Mouse (Mus musculus): ENCODE measurements around the gene Metap2. TPM values are rescaled to one million over a fixed set of nuclear protein-coding genes. Genes with fewer than 3 reads are reported as not detected.

Metap2 gene
- total RNA-seq, 1 experiment, result 206 TPM

DNA sequence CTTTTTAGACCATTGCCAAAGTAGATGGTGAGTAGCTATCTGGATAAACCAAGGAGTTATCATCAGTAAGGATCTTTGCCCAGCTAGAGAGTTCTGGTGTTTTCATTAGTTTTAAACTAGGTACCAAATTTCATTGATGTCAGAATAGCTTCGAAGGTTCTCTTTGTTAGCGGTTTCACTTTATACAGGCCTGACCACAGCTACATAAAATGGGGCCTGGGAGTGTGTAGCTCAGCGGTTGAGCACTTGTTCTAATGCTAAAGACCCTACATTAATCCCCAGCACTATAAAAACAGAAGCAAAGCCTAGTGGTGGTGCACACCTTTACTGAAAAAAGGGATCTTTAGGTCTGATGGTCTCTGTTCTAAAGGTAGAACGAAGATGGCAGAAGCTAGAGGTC lies 6.3 kb downstream of the Metap2 start:
- in situ Hi-C loops (cut with MboI; ENCODE audit: low sequenced_read_pairs in 2 of 2, unreplicated experiment in 2 of 2), result no loop called here
- no peaks in the 10 kb centered on the region for H3K9me3 ChIP-seq (ENCODE audit: control insufficient read depth, insufficient read depth, low read depth, low read length)
- no peak for DNase-seq (ENCODE audit: low read depth, low spot score)
- H3K36me3 ChIP-seq (ENCODE audit: control insufficient read depth, insufficient read depth, low read length, poor library complexity, severe bottlenecking), result peaks cover 4% of the 10 kb centered on the region
- TF ChIP-seq HCFC1 (IDR thresholded peaks at IDR 0.05; ENCODE audit: borderline replicate concordance, insufficient read depth, low read length) (no peak), MAFK (IDR thresholded peaks at IDR 0.05; ENCODE audit: insufficient read depth, low read depth, low read length) (no peak), ZC3H11A (IDR thresholded peaks at IDR 0.05; ENCODE audit: borderline replicate concordance, low read depth, low read length) (no peak), ZNF384 (IDR thresholded peaks at IDR 0.05; ENCODE audit: low read depth, low read length) (no peak), CHD2 (IDR thresholded peaks at IDR 0.05; ENCODE audit: low read depth, low read length) (no peak)
- no peak overlapping the region for H3K27ac ChIP-seq (ENCODE audit: insufficient read depth, low read depth, low read length, poor library complexity, severe bottlenecking)
- no peak overlapping the region for H3K4me3 ChIP-seq (ENCODE audit: insufficient read depth in 1 of 2, low read depth in 1 of 2, low read length in 2 of 2, poor library complexity in 1 of 2, severe bottlenecking in 1 of 2)
- H3K4me1 ChIP-seq (ENCODE audit: control insufficient read depth in 2 of 2, insufficient read depth in 2 of 2, low read length in 2 of 2, poor library complexity in 1 of 2), result no peaks in the 10 kb centered on the region
- no peak overlapping the region for H3K9ac ChIP-seq (ENCODE audit: insufficient read depth, low read depth, low read length, poor library complexity, severe bottlenecking)

DNA sequence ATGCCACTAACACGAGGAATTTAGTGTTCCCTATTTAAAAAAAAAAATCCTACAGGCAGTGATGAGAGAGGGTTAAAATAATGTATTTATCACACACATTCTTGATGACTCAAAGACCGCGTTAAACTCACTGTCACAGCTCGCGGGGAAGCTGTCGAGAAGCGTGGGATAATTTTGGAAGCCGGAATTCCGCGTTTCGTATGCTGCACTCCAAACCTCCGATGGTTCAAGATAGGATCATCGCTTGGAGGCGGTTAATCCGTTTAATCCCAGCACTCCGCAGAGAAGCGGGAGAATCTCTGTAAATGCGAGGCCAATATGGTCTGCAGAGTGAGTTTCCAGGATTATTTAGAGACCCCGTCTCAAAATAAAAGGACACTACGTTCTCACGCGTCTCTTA lies 6.9 kb downstream of the Metap2 start:
- in situ Hi-C loops (cut with MboI; ENCODE audit: low sequenced_read_pairs in 2 of 2, unreplicated experiment in 2 of 2), result no loop called here
- Histone ChIP-seq H3K4me3 (ENCODE audit: insufficient read depth in 1 of 2, low read depth in 1 of 2, low read length in 2 of 2, poor library complexity in 1 of 2, severe bottlenecking in 1 of 2) (peak overlapping the region; percentile 91 to 97), H3K27ac (ENCODE audit: insufficient read depth, low read depth, low read length, poor library complexity, severe bottlenecking) (no peak overlapping the region), H3K36me3 (ENCODE audit: control insufficient read depth, insufficient read depth, low read length, poor library complexity, severe bottlenecking) (peaks cover 4% of the 10 kb centered on the region), H3K9me3 (ENCODE audit: control insufficient read depth, insufficient read depth, low read depth, low read length) (no peaks in the 10 kb centered on the region), H3K9ac (ENCODE audit: insufficient read depth, low read depth, low read length, poor library complexity, severe bottlenecking) (peak overlapping the region; percentile 9; the same call in 1 of the 2 replicates), H3K4me1 (ENCODE audit: control insufficient read depth in 2 of 2, insufficient read depth in 2 of 2, low read length in 2 of 2, poor library complexity in 1 of 2) (no peaks in the 10 kb centered on the region)
- DNase-seq (ENCODE audit: low read depth, low spot score), result peak; percentile 30
- TF ChIP-seq ZC3H11A (IDR thresholded peaks at IDR 0.05; ENCODE audit: borderline replicate concordance, low read depth, low read length) (no peak), ZNF384 (IDR thresholded peaks at IDR 0.05; ENCODE audit: low read depth, low read length) (0 out of 2 replicates have a peak, but pooled peaks have one; percentile 7)

DNA sequence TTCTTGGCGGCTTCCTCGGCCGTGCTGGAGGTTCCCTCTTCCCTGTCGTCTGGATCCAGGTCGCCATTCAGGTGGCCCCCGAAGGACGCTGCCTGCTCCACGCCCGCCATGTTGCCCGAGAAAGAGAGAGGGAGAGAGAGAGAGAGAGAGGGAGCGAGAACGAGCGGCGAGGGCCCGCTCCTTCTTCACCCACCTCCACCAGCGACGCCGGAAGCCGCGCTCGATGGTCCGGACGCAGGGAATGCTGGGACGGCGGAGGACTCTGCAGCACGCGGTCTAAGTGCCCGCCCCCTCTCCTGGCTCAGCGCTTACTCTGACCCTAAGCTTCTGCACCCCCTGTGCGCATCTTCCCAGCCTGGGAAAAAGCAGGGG lies 7.3 kb downstream of the Metap2 start:
- H3K4me3 ChIP-seq (ENCODE audit: insufficient read depth in 1 of 2, low read depth in 1 of 2, low read length in 2 of 2, poor library complexity in 1 of 2, severe bottlenecking in 1 of 2), result peak overlapping the region; percentile 91 to 97
- H3K9ac ChIP-seq (ENCODE audit: insufficient read depth, low read depth, low read length, poor library complexity, severe bottlenecking), result peak overlapping the region; percentile 94
- TF ChIP-seq HCFC1 (IDR thresholded peaks at IDR 0.05; ENCODE audit: borderline replicate concordance, insufficient read depth, low read length) (no peak), MAFK (IDR thresholded peaks at IDR 0.05; ENCODE audit: insufficient read depth, low read depth, low read length) (no peak), ZC3H11A (IDR thresholded peaks at IDR 0.05; ENCODE audit: borderline replicate concordance, low read depth, low read length) (no peak), ZNF384 (IDR thresholded peaks at IDR 0.05; ENCODE audit: low read depth, low read length) (no peak), CHD2 (IDR thresholded peaks at IDR 0.05; ENCODE audit: low read depth, low read length) (no peak)
- in situ Hi-C loops (cut with MboI; ENCODE audit: low sequenced_read_pairs in 2 of 2, unreplicated experiment in 2 of 2), result no loop called here
- H3K4me1 ChIP-seq (ENCODE audit: control insufficient read depth in 2 of 2, insufficient read depth in 2 of 2, low read length in 2 of 2, poor library complexity in 1 of 2), result no peaks in the 10 kb centered on the region
- no peaks in the 10 kb centered on the region for H3K9me3 ChIP-seq (ENCODE audit: control insufficient read depth, insufficient read depth, low read depth, low read length)
- DNase-seq (ENCODE audit: low read depth, low spot score), result peak; percentile 69
- no peak overlapping the region for H3K27ac ChIP-seq (ENCODE audit: insufficient read depth, low read depth, low read length, poor library complexity, severe bottlenecking)
- peaks cover 4% of the 10 kb centered on the region for H3K36me3 ChIP-seq (ENCODE audit: control insufficient read depth, insufficient read depth, low read length, poor library complexity, severe bottlenecking)

- DNase-seq (ENCODE audit: low read depth, low spot score), result peak; percentile 21
- H3K9ac ChIP-seq (ENCODE audit: insufficient read depth, low read depth, low read length, poor library complexity, severe bottlenecking), result peak overlapping the region; percentile 94
- no peaks in the 10 kb centered on the region for H3K9me3 ChIP-seq (ENCODE audit: control insufficient read depth, insufficient read depth, low read depth, low read length)
- in situ Hi-C loops (cut with MboI; ENCODE audit: low sequenced_read_pairs in 2 of 2, unreplicated experiment in 2 of 2), result no loop called here
- H3K36me3 ChIP-seq (ENCODE audit: control insufficient read depth, insufficient read depth, low read length, poor library complexity, severe bottlenecking), result peaks cover 5% of the 10 kb centered on the region
- no peak for TF ChIP-seq MAFK (IDR thresholded peaks at IDR 0.05; ENCODE audit: insufficient read depth, low read depth, low read length)
- TF ChIP-seq ZC3H11A (IDR thresholded peaks at IDR 0.05; ENCODE audit: borderline replicate concordance, low read depth, low read length), result no peak
- no peak for TF ChIP-seq ZNF384 (IDR thresholded peaks at IDR 0.05; ENCODE audit: low read depth, low read length)
- TF ChIP-seq HCFC1 (IDR thresholded peaks at IDR 0.05; ENCODE audit: borderline replicate concordance, insufficient read depth, low read length), result no peak
- H3K4me3 ChIP-seq (ENCODE audit: insufficient read depth in 1 of 2, low read depth in 1 of 2, low read length in 2 of 2, poor library complexity in 1 of 2, severe bottlenecking in 1 of 2), result peak overlapping the region; percentile 91 to 97
- H3K4me1 ChIP-seq (ENCODE audit: control insufficient read depth in 2 of 2, insufficient read depth in 2 of 2, low read length in 2 of 2, poor library complexity in 1 of 2), result no peaks in the 10 kb centered on the region
- H3K27ac ChIP-seq (ENCODE audit: insufficient read depth, low read depth, low read length, poor library complexity, severe bottlenecking), result no peak overlapping the region; the same call in 1 of the 2 replicates
Observed at GRCm38 (mm10) chr10:93888935-93889578, 7.8 kb downstream of the Metap2 start.

DNA sequence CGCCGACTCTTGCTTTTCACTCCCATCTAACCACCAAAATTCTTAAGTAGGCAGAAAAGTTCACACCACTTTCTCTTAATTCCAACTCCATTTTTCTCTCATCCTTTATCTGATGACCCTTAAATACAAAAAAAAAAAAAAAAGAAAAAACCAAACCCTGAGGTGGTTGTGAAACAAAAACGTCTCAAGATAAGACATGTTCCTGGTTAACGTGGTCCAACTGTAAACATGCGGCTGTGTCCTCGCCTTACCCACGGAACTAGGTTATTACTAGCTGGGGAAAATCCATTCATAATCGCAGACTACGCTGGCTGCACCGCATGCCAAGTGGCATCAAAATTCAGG lies 8.3 kb downstream of the Metap2 start:
- TF ChIP-seq CHD2 (IDR thresholded peaks at IDR 0.05; ENCODE audit: low read depth, low read length) (no peak), MAFK (IDR thresholded peaks at IDR 0.05; ENCODE audit: insufficient read depth, low read depth, low read length) (no peak), HCFC1 (IDR thresholded peaks at IDR 0.05; ENCODE audit: borderline replicate concordance, insufficient read depth, low read length) (no peak), ZC3H11A (IDR thresholded peaks at IDR 0.05; ENCODE audit: borderline replicate concordance, low read depth, low read length) (no peak), ZNF384 (IDR thresholded peaks at IDR 0.05; ENCODE audit: low read depth, low read length) (no peak; the same call in 1 of the 2 replicates)
- no peaks in the 10 kb centered on the region for H3K4me1 ChIP-seq (ENCODE audit: control insufficient read depth in 2 of 2, insufficient read depth in 2 of 2, low read length in 2 of 2, poor library complexity in 1 of 2)
- H3K27ac ChIP-seq (ENCODE audit: insufficient read depth, low read depth, low read length, poor library complexity, severe bottlenecking), result no peak overlapping the region
- H3K36me3 ChIP-seq (ENCODE audit: control insufficient read depth, insufficient read depth, low read length, poor library complexity, severe bottlenecking), result peaks cover 8% of the 10 kb centered on the region
- no peak for DNase-seq (ENCODE audit: low read depth, low spot score)
- peak overlapping the region; percentile 94 for H3K9ac ChIP-seq (ENCODE audit: insufficient read depth, low read depth, low read length, poor library complexity, severe bottlenecking)
- in situ Hi-C loops (cut with MboI; ENCODE audit: low sequenced_read_pairs in 2 of 2, unreplicated experiment in 2 of 2), result no loop called here
- peak overlapping the region; percentile 91 to 97 for H3K4me3 ChIP-seq (ENCODE audit: insufficient read depth in 1 of 2, low read depth in 1 of 2, low read length in 2 of 2, poor library complexity in 1 of 2, severe bottlenecking in 1 of 2)
- no peaks in the 10 kb centered on the region for H3K9me3 ChIP-seq (ENCODE audit: control insufficient read depth, insufficient read depth, low read depth, low read length)

Data from ES-E14 (cell line).